Comparison of ENCODE assay signal across 9 mouse cellular contexts in genomic region chr7:45744387-45744786, GRCm38 (mm10). TPM values are rescaled to one million over a fixed set of nuclear protein-coding genes. Genes with fewer than 3 reads are reported as not detected.
DNase-seq lines count a peak whose midpoint lies in the region; ATAC-seq lines count a peak whose summit lies in the region.
"Had no signal": no experiment of that assay in that cellular context is flagged by ENCODE, and none has a peak within 500 bp of the region (broad histone marks: within the 10 kb centered on the region; RNA-seq: fewer than 3 reads in every experiment).

No protein-coding gene starts in this region.

- no peak overlapping the region for H3K4me3 ChIP-seq in forebrain, embryonic 11.5 days (ENCODE audit: low read depth, low read length)
- H3K4me3 ChIP-seq in forebrain, embryonic 15.5 days: no peak overlapping the region

- no peaks in the 10 kb centered on the region for H3K36me3 ChIP-seq in forebrain, embryonic 11.5 days (ENCODE audit: control insufficient read depth, insufficient read depth, low read length)
- no peaks in the 10 kb centered on the region for H3K36me3 ChIP-seq in forebrain, embryonic 15.5 days

- no peak overlapping the region for H3K27ac ChIP-seq in forebrain, embryonic 11.5 days (ENCODE audit: low read depth, low read length)
- H3K27ac ChIP-seq in forebrain, embryonic 15.5 days (replicated peaks): no peak overlapping the region

- 34% methylated on average over 2 of the region's 2 CpGs for WGBS in forebrain, embryonic 11.5 days
- WGBS in forebrain, embryonic 15.5 days: 31% methylated on average over 2 of the region's 2 CpGs

- no peaks in the 10 kb centered on the region for H3K9me3 ChIP-seq in forebrain, embryonic 11.5 days (ENCODE audit: control insufficient read depth, low read length)
- no peaks in the 10 kb centered on the region for H3K9me3 ChIP-seq in forebrain, embryonic 15.5 days

- no peaks in the 10 kb centered on the region for H3K4me1 ChIP-seq in forebrain, embryonic 11.5 days (replicated peaks; ENCODE audit: control insufficient read depth, insufficient read depth, low read length)
- H3K4me1 ChIP-seq in forebrain, embryonic 15.5 days: 0 out of 2 replicates have a peak, but pooled peaks cover 10% of the 10 kb centered on the region

- peak; percentile 68 for DNase-seq in forebrain, embryonic 11.5 days (ENCODE audit: low spot score)
- peak; percentile 82 for DNase-seq in 3T3-L1 (ENCODE audit: low read depth, low spot score)
- DNase-seq in adrenal gland, postnatal 4 days (ENCODE audit: low spot score in 2 of 2): peak; percentile 56 to 80
- DNase-seq in frontal cortex, postnatal 10 days (ENCODE audit: low spot score in 2 of 2): peak; percentile 65 to 67
- DNase-seq in kidney, postnatal 36 days: peak; percentile 80 to 91
- peak; percentile 87 for DNase-seq in lung, postnatal 14 days
- peak; percentile 93 for DNase-seq in testis, postnatal 10 days (ENCODE audit: low spot score)

- no peak overlapping the region for H3K4me2 ChIP-seq in forebrain, embryonic 11.5 days (ENCODE audit: low read depth, low read length, severe bottlenecking)
- no peak overlapping the region for H3K4me2 ChIP-seq in forebrain, embryonic 15.5 days (replicated peaks)

- H3K27me3 ChIP-seq in forebrain, embryonic 11.5 days (ENCODE audit: control insufficient read depth, insufficient read depth, low read length): no peaks in the 10 kb centered on the region
- H3K27me3 ChIP-seq in forebrain, embryonic 15.5 days: no peaks in the 10 kb centered on the region

- ATAC-seq in forebrain, embryonic 11.5 days (replicated peaks; ENCODE audit: low FRiP score): no peak
- ATAC-seq in forebrain, embryonic 15.5 days (replicated peaks): no peak

- H3K9ac ChIP-seq in forebrain, embryonic 11.5 days (ENCODE audit: low read length): no peak overlapping the region
- H3K9ac ChIP-seq in forebrain, embryonic 15.5 days (replicated peaks): no peak overlapping the region

RNA-seq across cellular contexts. Expression of gene Spaca4, which starts 18.8 kb away (rescaled TPM):
- polyA plus RNA-seq in forebrain, embryonic 11.5 days (2014; fragmentation: Nextera tagmentation; extraction: Ambion mirVana): not detected in 2 replicates
- not detected in 2 replicates for polyA plus RNA-seq in forebrain, embryonic 15.5 days (2015; fragmentation: Nextera tagmentation; extraction: Ambion mirVana)
- not detected for total RNA-seq in adrenal gland, postnatal 4 days (2021)
- total RNA-seq: heart, postnatal 36 days had no signal

RNA-seq across cellular contexts. Expression of gene Fam83e, which starts 23.4 kb away (rescaled TPM):
- polyA plus RNA-seq in forebrain, embryonic 11.5 days (2014; fragmentation: Nextera tagmentation; extraction: Ambion mirVana): 0.80 and 1.2 TPM in 2 replicates
- 0.37 and 1.0 TPM in 2 replicates for polyA plus RNA-seq in forebrain, embryonic 15.5 days (2015; fragmentation: Nextera tagmentation; extraction: Ambion mirVana)
- total RNA-seq in adrenal gland, postnatal 4 days (2021): under 1 TPM; 0.45 to 0.62 TPM

RNA-seq across cellular contexts. Expression of gene Sphk2, which starts 26.6 kb away (rescaled TPM):
- 27.0 and 27.9 TPM in 2 replicates for polyA plus RNA-seq in forebrain, embryonic 11.5 days (2014; fragmentation: Nextera tagmentation; extraction: Ambion mirVana)
- 29.0 and 30.2 TPM in 2 replicates for polyA plus RNA-seq in forebrain, embryonic 15.5 days (2015; fragmentation: Nextera tagmentation; extraction: Ambion mirVana)
- 10 to 100 TPM; 30.1 to 33.3 TPM for total RNA-seq in adrenal gland, postnatal 4 days (2021)

RNA-seq across cellular contexts. Expression of gene Rpl18, which starts 29.1 kb away (rescaled TPM):
- polyA plus RNA-seq in forebrain, embryonic 11.5 days (2014; fragmentation: Nextera tagmentation; extraction: Ambion mirVana): 936 and 958 TPM in 2 replicates
- polyA plus RNA-seq in forebrain, embryonic 15.5 days (2015; fragmentation: Nextera tagmentation; extraction: Ambion mirVana): 633 and 683 TPM in 2 replicates
- 1,000 to 10,000 TPM; 1,215 to 1,230 TPM for total RNA-seq in adrenal gland, postnatal 4 days (2021)

RNA-seq across cellular contexts. Expression of gene Lmtk3, which starts 39.2 kb away (rescaled TPM):
- 5.2 and 6.6 TPM in 2 replicates for polyA plus RNA-seq in forebrain, embryonic 11.5 days (2014; fragmentation: Nextera tagmentation; extraction: Ambion mirVana)
- 21.7 and 22.9 TPM in 2 replicates for polyA plus RNA-seq in forebrain, embryonic 15.5 days (2015; fragmentation: Nextera tagmentation; extraction: Ambion mirVana)
- 10 to 100 TPM; 17.2 to 18.8 TPM for total RNA-seq in adrenal gland, postnatal 4 days (2021)
